Mouse (Mus musculus) adrenal gland, adult (tissue): ENCODE results near the gene Aldh1l1.

Experiments used
- DNase-seq, 2 experiments: peaks; one replicate each; pipeline ENCODE4 v3.0.0; 2022 to 2023; ENCODE audit warnings: low spot score in 1 of 2; ENCODE audit not compliant: inconsistent age in 2 of 2

Gene Aldh1l1

GRCm38 (mm10) chr6:90486176-90486921, at the start of gene Aldh1l1:
Gene Aldh1l1, plus strand, starts transcription at chr6:90486427.
- DNase-seq: no peak

DNA sequence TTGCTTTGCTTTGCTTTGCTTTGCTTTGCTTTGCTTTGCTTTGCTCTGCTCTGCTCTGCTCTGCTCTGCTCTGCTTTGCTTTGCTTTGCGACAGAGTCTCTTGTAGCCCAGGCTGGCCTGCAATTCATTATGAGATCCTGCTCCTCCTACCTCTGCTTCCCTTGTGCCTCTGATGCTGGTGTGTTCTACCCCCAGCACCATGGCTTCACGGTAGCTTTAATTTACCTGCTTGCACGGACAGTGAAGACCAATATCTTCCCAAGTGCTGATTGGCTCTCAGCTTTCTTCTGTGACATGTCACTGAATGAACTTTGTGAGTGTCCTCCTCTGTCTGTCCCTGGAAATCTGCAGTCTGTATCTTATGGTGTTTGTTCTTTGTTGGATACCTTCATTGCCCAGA, 49.2 kb upstream of the Aldh1l1 start:
- no peak for DNase-seq

DNA sequence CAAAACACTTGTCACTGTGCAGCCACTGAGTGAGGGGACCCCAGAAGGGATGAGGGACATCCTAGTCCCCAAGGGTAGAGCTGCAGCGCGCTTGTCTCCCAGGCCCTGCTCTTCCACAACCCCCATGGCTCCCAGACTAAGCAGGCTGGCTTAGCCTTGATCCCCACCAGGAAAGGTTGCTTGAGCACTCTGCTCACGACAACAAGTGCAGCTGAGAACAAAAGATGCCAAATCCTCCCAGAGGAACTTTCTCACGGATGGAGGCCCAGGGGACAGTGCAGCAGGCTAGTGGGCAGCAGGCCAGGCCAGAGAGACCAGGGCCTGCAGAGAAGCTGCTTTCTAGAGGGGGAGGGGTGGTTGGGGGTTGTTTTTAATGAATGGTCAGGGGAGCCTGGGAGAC, 39.3 kb upstream of the Aldh1l1 start:
- DNase-seq: no peak

DNA sequence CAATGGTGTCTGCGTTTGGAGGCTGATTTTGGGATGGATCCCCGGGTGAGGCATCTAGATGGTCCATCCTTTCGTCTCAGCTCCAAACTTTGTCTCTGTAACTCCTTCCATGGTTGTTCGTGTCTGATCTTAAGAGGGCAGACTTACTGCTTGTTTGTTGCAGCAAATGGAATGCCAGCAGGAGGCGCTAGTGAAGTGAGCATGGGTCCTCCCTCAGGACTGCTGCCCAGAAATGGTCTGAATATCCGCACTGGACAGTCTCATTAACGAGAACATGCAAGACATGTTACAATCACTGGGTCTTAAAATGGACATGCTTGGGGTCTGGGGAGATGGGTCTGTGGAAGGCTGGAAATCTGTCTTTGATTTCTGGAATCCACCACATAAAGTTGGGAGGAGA, 36.0 kb upstream of the Aldh1l1 start:
- DNase-seq: peak; percentile 81 to 95

DNA sequence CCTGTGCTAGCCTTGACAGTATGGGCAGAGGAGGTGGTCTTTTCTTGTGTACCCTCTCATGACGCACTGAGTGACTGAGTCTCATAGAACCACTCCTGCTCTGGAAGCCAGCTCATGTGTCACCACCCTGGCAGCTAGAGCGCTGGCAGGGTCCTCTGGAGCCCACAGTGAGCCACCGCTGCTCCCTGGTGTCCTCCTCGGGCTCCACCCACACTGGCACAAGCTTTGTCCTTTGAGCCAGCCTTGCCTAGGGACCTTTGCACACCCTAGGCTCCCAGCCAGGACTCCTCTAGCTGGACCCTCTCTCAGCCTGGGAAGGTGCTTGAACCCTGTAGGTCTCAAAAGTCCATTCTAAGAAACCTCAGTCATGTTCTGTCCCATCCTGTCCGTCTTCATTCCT, 35.5 kb upstream of the Aldh1l1 start:
- peak; percentile 58 to 81 for DNase-seq

DNA sequence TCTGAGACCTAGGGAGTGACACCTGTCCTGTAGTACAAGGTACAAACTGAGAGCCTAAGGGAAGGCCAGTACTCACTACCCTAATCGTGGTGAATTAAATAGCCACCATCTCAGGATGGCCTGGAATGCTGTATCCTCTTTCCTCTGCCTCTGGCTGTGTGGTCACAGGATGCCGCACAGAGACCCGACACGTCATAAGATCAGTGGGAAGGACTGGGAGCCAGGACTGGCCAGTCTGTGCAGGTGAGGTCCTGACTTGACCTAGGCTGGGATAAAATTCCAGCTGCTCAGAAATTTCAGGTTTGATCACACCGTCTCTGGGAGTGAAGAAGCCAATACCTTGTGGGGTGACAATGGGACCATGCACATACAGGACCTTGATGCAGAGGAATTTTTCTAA, 34.7 kb upstream of the Aldh1l1 start:
- DNase-seq: no peak

- no peak for DNase-seq
These were observed 33.6 kb upstream of the Aldh1l1 start for GRCm38 (mm10) chr6:90452603-90453002.

DNA sequence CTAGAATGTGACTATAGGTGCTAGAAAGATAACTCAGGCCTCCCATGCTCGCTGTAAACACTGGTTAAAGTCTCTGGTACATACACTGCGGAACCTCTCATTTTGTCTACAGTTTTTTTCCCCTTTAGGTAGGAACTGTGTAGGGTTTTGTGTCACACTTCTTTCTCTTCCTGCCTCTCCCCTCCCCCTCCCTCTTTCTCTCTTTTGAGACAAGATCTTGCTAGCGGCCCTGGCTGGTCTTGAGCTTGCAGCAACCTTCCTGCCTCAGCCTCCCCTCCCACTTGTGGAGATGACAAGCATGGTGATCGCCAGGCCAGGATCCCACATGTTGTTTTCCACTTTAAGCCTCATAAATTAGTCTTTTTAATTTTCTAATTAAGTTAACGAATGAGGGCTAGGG, 32.5 kb upstream of the Aldh1l1 start:
- no peak for DNase-seq

GRCm38 (mm10) chr6:90457421-90457820, 28.8 kb upstream of the Aldh1l1 start:
- DNase-seq: no peak

- no peak for DNase-seq
These were observed 25.0 kb upstream of the Aldh1l1 start for GRCm38 (mm10) chr6:90461181-90461580.

- peak in 1 of 2 experiments; percentile 57 for DNase-seq
These were observed 24.5 kb upstream of the Aldh1l1 start for GRCm38 (mm10) chr6:90461771-90462170.

- DNase-seq: peak; percentile 89 to 94
These were observed 24.0 kb upstream of the Aldh1l1 start, which contains the start of gene Klf15 for GRCm38 (mm10) chr6:90462181-90462706. Gene Klf15, plus strand, starts transcription at chr6:90462576.

GRCm38 (mm10) chr6:90462841-90463227, 23.4 kb upstream of the Aldh1l1 start:
- peak in 1 of 2 experiments; percentile 75 for DNase-seq

DNA sequence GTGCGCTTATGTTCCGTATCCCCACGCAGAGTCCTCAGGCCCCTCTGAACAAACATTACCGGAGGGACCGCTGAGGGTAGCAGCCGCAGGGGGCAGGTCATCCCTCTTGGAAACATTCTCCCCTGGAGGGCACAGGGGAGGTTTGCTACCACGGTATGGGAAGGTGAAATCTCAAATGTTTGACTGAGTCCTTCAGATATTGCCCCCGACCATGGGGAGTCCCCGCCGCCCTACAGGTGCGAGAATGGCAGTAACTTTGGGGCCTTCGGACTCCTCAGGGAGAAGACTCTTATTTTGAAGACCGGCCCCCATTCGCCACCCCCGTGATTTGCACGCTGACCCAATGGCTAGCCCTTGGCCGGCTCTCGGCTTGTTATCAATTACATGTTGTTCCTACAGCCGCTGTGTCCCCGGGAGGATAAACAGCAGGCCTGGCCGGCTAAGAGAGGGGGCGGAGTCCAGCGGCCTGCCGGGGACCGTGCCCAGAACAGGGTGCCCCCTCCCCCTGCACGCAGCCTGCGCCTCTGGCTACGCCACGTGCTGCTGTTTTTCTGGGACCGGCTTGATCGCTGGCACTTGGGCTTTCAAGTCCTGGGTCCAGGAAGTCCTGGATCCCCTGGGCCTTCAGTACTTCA, 22.9 kb upstream of the Aldh1l1 start:
- DNase-seq: peak; percentile 96

DNA sequence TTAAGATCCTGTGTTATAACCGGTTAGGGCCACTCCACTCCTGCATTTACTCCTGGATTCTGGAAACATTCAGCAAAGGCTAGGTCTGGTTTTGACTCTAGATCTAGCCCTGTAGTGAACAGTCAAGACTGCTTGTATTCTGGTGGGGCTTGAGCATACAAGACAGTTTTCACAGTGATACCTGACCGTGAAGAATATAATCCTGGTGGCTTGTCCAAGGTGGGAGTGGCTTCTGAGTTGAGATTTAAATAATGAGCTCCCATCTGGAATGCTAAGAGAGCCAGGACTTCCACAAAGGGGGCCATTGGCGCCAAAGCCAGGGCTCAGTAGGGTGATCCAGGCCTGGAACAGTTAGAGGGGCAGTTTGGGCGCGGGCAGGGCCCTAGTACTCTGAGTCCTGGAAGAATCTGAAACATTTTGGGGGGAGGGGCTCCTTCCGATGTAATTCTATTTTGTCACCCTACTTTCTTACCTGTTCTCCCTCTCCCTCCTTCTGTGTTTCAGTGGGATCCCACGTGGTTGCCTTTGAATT, 22.3 kb upstream of the Aldh1l1 start:
- DNase-seq: no peak

DNA sequence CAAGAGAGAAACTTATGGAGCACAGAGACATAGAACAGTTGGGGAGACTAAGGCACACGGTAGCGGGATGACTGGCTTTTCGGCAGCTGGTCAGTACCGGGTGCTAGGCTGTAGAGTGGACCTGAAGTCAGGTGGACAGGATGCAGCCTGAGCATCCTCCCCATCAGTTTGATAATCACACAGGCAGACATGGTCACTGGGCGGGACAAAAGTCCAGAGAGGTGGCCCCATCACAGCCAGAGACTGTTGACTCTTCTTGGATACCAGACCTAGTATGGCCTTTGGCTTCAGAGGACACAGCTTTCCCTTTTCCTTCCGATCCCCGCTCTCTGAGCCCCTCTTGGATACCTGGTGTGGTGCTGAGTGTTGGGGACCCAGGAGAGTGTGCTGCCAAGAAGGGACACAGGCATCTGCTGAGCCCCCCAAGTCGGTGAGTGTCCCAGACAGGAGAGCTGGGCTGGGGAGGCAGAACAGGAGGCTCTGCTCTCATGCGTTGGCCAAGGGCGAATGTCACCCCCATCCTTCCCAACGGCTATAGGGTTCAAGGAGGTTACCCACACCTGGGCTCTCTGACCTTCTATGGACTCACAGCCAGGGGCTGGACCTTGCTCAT, 21.1 kb upstream of the Aldh1l1 start:
- DNase-seq: no peak

DNA sequence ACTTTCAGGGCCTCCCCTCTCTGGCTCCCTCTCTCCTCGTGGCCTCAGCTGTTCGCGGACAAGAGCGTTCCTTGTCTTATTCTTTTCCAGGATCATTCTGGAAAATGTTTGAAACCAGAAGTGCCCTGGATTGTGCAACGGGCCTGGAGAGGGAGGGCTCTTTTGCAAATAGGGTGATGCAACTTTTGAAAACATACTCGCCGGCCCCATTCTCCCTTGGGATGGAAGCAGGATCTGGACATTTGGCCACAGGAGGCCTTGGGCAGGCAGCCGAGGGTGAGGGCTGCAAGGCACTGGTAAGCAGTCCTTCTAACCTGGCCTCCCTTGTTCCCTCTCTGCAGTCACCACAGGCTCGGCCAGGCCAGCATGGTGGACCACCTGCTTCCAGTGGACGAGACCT, 20.1 kb upstream of the Aldh1l1 start:
- DNase-seq: peak; percentile 51 to 86

- DNase-seq: peak in 1 of 2 experiments; percentile 50
These were observed 19.3 kb upstream of the Aldh1l1 start for GRCm38 (mm10) chr6:90466847-90467410.

- DNase-seq: no peak
These were observed 18.0 kb upstream of the Aldh1l1 start for GRCm38 (mm10) chr6:90468216-90468615.

DNA sequence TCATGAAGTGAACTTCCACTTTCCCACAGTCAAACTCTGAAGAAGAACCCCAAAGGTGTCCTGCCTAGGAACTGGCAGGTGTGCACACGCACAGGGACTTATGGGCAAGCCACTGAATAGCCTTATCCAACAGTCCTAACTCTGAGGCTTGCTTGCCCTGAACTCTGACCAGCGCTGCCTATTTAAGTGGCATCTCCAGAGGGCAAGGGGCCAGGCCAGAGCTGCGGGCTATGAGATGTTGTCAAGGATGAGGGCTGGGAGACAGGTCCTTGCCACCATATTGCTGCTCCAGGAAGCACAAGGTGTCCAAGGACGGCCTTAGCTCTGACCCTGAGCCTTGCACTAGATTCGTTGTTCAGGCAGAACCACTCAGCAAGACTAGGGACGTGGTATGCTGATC, 17.2 kb upstream of the Aldh1l1 start:
- DNase-seq: no peak

GRCm38 (mm10) chr6:90470255-90470654, 16.0 kb upstream of the Aldh1l1 start:
- no peak for DNase-seq
